Mouse (Mus musculus) activated CD4-positive, CD25-positive, alpha-beta regulatory T cell, adult 4 months (primary cell): ENCODE results near the gene Ms4a8a. TPM values are rescaled to one million over a fixed set of nuclear protein-coding genes. Genes with fewer than 3 reads are reported as not detected.

Source experiments
- polyA plus RNA-seq, 2 experiments: library from polyadenylated mRNA; unstranded; fragments of 100-300 nt; shearing (Covaris generic); gene quantifications; one replicate each; pipeline ENCODE4 v1.2.1; 2017

Gene Ms4a8a
- polyA plus RNA-seq, 2 experiments from 2014 or later: not detected

Other genes starting within 250 kb of the Ms4a8a start
- 1 to 10 TPM; 3.8 to 6.2 TPM for gene Slc15a3, start 241.4 kb downstream of the Ms4a8a start, polyA plus RNA-seq
- under 1 TPM in 1 of 2 experiments, not detected in 1; 0.89 TPM for gene Tmem132a, start 211.2 kb downstream of the Ms4a8a start, polyA plus RNA-seq
- 10 to 100 TPM; 59.2 to 65.4 TPM for gene Tmem109, start 199.1 kb downstream of the Ms4a8a start, polyA plus RNA-seq
- gene Prpf19, start 185.9 kb downstream of the Ms4a8a start, polyA plus RNA-seq: 10 to 100 TPM; 11.7 to 29.4 TPM
- gene Zp1, start 160.5 kb downstream of the Ms4a8a start, polyA plus RNA-seq: not detected
- gene Ptgdr2, start 143.9 kb downstream of the Ms4a8a start, polyA plus RNA-seq: not detected
- 10 to 100 TPM in 1 of 2 experiments, 1 to 10 TPM in 1; 7.9 to 11.1 TPM for gene Ccdc86, start 131.8 kb downstream of the Ms4a8a start, polyA plus RNA-seq
- not detected for gene Ms4a10, start 106.4 kb downstream of the Ms4a8a start, polyA plus RNA-seq
- gene Ms4a15, start 87.9 kb downstream of the Ms4a8a start, polyA plus RNA-seq: under 1 TPM in 1 of 2 experiments, not detected in 1; 0.20 TPM
- gene Ms4a18, start 63.1 kb downstream of the Ms4a8a start, polyA plus RNA-seq: not detected
- not detected for gene 1700017D01Rik, start 49.8 kb upstream of the Ms4a8a start, polyA plus RNA-seq
- not detected for gene 1700025F22Rik, start 84.2 kb upstream of the Ms4a8a start, polyA plus RNA-seq
- gene Ms4a13, start 115.6 kb upstream of the Ms4a8a start, polyA plus RNA-seq: not detected
- not detected for gene Ms4a12, start 151.3 kb upstream of the Ms4a8a start, polyA plus RNA-seq
- gene Ms4a1, start 185.1 kb upstream of the Ms4a8a start, polyA plus RNA-seq: 10 to 100 TPM in 1 of 2 experiments, under 1 TPM in 1; 0.89 to 16.6 TPM
- gene Ms4a5, start 202.8 kb upstream of the Ms4a8a start, polyA plus RNA-seq: not detected
- not detected for gene Ms4a14, start 233.4 kb upstream of the Ms4a8a start, polyA plus RNA-seq